Mouse (Mus musculus) thymus, postnatal 0 days (tissue): ENCODE measurements at regions not wholly inside any gene's neighbourhood (a gene's known extent, or its start where the extent isn't known, plus 50 kb on each side); places are given as distances from the start of the nearest gene placed in this dataset.
A peak's percentile ranks its signal among the peaks of the same experiment; 100 is the strongest.
"Not testable (repeated sequence)": the region's sequence is repeated elsewhere in the genome, so short reads cannot be mapped to it uniquely, and the experiment has no call there.

ENCODE experiments used
- DNase-seq: peaks from one replicate; pipeline ENCODE4 v3.0.0-alpha.2; 2015; ENCODE audit warnings: low spot score

DNA sequence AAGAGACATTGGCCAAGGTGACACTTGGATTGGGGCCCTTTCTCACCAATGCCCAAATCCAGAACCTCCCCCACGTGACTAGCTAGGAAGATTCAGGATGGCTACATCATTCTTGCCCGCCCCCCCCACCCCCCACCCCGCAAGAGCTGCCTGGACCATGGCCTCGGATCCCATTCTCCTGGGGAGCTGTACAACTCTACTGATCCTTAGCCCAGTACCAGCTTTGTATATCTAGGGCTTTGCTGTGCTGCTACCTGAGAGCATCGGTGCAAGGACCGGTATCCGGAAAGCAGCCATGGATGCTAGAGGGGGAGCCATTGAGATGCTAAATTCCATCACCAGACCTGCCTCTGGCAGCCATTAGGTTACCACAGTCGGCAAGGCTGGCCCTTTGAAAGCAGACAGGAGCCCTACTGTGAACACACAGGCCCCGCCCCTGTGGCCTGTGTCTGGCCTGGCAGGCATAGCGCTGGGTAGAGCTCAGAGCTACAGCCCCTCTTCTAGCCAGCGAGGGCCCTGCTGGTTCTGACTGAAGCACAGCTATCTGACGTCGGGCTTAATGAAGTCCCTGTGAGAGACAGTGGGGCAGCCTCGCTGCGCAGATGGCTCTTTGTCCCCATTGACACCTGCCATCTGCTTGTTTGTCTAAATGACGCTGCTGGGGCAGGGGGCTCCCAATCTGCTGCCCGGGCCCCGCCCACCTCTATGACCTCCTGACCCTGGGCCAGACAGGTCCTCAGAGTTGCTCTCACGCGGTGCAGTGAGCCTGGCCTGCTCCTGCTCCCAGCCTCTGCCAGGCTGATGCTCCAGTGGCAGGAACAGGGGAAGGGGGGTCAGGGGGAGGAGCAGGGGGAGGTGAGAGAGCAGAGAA, 128.9 kb downstream of the Dll1 start:
- DNase-seq = no peak

- DNase-seq = no peak
Measured at GRCm38 (mm10) chr17:15242976-15243635, 133.6 kb downstream of the Dll1 start.

- no peak for DNase-seq
Measured at GRCm38 (mm10) chr17:15242356-15242755, 134.3 kb downstream of the Dll1 start.

DNA sequence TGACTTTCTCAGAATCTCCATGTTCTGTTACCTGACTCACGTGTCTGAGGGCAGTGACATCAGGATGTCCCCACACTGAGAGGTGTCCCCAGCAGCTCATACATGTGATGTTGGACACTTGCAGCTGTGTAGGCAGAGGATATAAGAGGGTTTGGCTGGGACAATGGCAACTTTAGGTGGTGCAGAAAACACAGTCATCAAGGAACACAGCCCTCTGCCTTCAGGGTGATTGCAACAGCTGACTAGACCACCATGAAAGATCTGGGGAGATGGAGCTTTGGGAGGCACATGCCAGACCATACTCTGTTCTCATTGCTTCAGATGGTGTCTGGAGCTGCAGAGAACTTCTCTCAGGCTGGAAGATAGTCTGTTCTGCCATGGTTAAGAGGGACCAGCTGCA, 135.2 kb downstream of the Dll1 start:
- DNase-seq = no peak

DNA sequence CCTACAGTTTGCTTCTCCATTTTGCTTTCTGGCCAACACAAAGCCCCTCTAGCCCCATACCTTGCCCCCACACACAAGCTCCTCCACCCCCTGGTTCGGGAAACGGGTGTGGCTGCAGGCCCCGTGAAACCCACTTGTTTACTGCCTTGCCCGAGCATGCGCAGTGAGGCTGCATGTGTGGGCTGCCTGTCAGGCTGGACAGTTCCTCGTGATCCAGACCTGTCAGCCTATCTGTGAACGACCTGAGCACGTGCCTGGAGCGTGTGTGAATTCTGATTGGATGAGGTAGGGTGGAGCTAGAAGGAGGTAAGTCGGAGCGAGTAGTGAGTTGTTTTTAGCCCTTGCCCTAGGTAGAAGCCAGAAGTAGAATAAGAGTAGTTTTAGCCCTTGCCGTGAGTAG, 136.0 kb downstream of the Dll1 start:
- DNase-seq = not testable (repeated sequence)

- no peak for DNase-seq
Measured at GRCm38 (mm10) chr17:15240011-15240410, 136.7 kb downstream of the Dll1 start.

DNA sequence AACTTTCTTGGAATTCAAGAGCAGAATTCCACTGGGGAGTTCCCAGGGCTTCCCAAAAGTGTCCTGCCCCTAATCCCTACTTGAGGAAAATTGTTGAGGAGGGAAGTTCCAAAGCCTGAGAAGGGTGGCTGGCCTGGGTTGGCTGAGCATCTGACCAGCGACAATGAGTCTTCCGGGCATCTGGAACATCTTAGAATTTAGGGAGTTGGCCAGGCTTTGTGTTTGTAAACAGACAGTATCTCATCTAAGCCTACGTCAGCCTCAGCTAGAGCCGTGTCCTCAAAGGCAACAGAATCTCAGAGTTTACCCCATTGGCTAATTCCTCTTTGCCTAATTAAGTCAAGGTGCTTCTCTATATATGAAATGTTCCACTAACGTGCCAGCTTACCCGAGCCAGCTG, 141.6 kb downstream of the Dll1 start:
- DNase-seq = no peak

DNA sequence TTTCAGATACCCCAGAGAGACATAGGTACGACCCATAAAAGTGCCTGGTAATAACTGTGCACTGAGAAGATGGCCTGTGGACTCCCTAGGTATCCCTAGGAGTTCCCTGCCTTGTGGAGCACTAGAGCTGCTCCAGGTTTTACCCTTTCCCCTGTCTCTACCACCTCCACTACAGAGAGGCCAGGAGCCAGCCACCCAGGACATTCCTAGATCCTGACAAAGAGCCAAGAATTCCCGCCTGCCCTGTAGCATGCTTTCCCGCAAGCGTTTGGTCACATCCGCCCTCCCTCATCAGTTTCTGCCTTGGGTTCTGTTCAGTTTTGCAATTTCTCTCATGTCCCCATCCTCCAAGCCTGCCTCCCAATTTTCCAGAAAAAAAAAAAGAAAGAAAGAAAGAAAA, 145.5 kb downstream of the Dll1 start:
- DNase-seq = no peak

GRCm38 (mm10) chr17:15229159-15229558, 147.5 kb downstream of the Dll1 start:
- DNase-seq = no peak

- DNase-seq = no peak
Measured at GRCm38 (mm10) chr17:15228077-15228476, 148.6 kb downstream of the Dll1 start.

- DNase-seq = no peak
Measured at GRCm38 (mm10) chr17:15223826-15224225, 152.8 kb downstream of the Dll1 start.

DNA sequence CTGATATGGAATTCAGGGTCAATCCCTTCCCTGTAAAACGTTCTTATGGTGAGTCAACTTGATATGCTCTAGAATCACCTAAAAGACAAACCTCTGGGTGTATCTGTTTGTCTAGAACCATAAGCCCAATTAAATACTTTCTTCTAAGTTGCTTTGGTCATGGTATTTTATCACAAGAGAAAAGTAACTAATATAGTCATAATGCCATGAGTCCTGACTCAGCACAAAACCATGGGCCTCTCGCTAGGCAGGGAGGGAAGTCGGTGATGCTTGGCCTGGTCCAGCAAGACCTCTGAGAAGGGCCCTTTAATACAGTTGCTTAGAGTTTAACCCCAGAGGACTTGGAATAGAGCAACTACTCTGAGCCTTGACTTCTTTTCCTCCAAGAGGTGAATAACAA, 153.7 kb downstream of the Dll1 start:
- DNase-seq = no peak

GRCm38 (mm10) chr17:15214157-15214685, 162.5 kb downstream of the Dll1 start:
- DNase-seq = no peak

GRCm38 (mm10) chr17:15208808-15209173, 167.5 kb upstream of the Gm3448 start:
- DNase-seq = no peak

GRCm38 (mm10) chr17:15208030-15208807, 166.9 kb upstream of the Gm3448 start:
- peak; percentile 3 for DNase-seq

DNA sequence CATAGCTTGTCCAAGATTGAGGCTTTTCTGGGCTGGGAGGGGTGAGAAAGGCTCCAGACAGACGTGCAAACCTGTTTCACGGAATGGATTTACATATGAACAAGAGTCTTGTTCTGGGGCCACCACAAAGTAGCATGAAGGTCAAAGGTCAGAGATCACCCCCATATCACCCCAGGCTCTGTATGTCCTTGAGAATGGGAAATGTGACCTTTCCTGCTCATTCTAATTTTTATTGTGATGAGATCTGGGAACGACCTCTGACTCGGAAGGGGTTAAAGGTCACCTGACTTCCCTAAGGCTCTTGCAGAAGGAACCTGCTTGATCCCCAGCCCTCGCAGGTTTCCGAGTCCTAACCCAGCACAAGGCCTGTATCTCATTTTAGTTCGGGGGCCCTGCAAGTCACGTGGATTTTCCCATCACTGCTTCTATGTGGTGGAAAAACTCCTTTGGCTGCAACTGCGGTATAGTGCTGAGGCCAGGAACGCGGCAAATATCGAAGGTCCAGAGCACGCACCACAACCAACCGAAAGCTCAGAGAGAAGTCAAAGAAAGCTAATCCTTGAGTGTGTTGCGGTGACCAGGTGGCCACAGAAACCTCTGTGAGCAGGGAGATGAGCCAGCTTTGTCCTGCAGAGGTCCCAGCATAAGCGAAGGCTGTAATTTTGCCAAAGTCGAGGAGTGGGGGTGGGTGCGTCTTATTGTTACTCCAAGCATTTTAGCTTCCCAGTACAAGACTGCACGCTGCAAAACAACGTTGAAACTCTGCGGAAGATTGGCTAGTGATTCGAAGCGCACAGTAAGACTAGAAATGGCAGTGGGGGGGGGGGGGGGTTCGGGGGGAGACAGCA, 166.1 kb upstream of the Gm3448 start:
- DNase-seq = no peak

GRCm38 (mm10) chr17:15205799-15206198, 164.5 kb upstream of the Gm3448 start:
- no peak for DNase-seq

GRCm38 (mm10) chr17:15204524-15204923, 163.2 kb upstream of the Gm3448 start:
- no peak for DNase-seq

GRCm38 (mm10) chr17:15199235-15199634, 157.9 kb upstream of the Gm3448 start:
- DNase-seq = no peak

- no peak for DNase-seq
Measured at GRCm38 (mm10) chr17:15197361-15197760, 156.0 kb upstream of the Gm3448 start.

GRCm38 (mm10) chr17:15195819-15196218, 154.5 kb upstream of the Gm3448 start:
- no peak for DNase-seq
